Mouse (Mus musculus): ENCODE results near the gene Mcemp1.
A peak's percentile ranks its signal among the peaks of the same experiment; 100 is the strongest.

Mcemp1 gene

GRCm38 (mm10) chr8:3665507-3665906 is at the start of gene Mcemp1:
Gene Mcemp1 (plus strand): TSS chr8:3665754.
- DNase-seq (ENCODE audit: low spot score), result no peak

DNA sequence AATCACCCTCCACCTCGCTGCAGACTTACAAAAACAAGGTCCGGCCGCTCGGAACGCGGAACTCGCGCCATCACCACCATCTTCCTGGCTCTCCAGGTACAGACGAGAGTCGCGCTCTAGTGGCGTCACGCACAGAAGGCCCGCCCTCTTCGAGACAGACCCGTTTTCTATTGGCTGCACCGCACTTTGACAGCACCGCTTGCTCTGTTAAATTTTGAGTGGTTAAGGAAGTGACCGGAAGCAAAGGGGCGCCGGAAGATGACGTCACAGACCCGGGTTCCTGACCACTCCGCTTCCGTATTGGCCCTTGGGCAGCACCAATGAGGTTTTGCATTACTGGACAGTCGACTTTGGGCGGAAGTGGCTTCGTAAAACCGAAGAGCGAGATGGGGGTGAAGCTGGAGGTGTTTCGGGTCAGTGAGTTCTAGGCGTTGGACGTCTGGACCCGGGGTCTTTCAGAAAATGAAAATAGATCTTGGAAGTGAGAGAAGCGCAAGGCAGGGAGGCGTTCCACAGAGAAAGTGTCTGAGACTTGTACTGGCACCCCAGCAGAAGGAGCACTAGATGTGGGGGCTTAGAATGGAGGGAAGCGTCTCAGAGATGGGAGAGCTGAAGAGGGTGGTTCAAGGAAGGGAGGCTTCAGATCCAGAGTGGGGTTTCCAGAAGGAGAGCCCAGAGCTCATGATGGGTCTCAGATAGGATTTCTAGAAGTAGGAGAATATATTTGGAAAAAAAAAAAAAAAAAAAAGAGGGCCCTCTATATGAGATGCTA is 44.2 kb upstream of the Mcemp1 start, which contains the start of the genes Xab2 and Pet100:
Xab2 (minus strand) TSS at position 118 of the 772 bp plus-strand sequence.
Pet100 (plus strand) TSS at position 350 of the 772 bp plus-strand sequence.
- DNase-seq (ENCODE audit: low spot score), result peak; percentile 98

DNA sequence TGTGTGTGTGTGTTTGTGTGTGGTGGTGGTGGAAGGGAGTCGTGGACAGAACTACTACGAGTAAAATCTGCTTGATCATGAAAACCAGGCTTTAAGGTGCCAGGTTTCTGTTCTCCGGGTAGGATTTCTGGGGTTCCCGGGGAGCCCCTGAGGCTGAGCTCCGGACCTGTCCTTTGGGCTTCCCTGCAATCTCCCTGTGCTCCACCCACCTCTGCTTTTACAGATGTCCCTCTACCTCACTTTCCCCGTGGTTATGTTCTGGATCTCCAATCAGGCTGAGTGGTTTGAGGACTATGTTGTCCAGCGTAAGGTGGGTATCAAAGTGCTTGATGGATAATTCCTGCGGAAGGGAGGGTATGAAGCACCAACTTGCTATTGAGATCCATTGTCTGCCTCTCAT is 43.4 kb upstream of the Mcemp1 start:
- DNase-seq (ENCODE audit: low spot score), result peak; percentile 36

DNA sequence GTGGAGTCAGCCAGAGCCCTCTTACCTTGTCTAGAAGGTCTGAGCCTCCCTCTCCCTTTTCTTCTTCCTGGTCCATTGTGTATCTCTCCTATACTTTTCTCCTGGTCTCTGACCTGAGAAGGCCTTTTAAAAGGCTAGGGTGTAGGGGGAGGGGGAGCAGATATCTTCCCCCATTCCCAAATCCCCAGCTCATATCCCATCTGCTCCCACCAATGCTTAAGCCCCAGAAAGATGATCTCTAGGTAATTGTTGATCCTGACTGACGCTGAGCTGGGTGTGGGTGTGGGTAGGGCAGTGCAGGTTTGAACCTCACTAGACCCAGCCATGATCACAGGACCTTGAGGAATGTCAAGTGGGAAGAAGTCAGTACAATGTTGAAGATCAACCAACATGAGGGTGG is 40.1 kb upstream of the Mcemp1 start, which contains the start of gene Pcp2:
Pcp2 (minus strand) TSS at position 101 of the 400 bp plus-strand sequence.
- DNase-seq (ENCODE audit: low spot score), result peak; percentile 29

GRCm38 (mm10) chr8:3626971-3627370 is 38.6 kb upstream of the Mcemp1 start:
- DNase-seq (ENCODE audit: low spot score), result no peak

- peak; percentile 51 for DNase-seq (ENCODE audit: low spot score)
Observed at GRCm38 (mm10) chr8:3628014-3628413, 37.5 kb upstream of the Mcemp1 start.

DNA sequence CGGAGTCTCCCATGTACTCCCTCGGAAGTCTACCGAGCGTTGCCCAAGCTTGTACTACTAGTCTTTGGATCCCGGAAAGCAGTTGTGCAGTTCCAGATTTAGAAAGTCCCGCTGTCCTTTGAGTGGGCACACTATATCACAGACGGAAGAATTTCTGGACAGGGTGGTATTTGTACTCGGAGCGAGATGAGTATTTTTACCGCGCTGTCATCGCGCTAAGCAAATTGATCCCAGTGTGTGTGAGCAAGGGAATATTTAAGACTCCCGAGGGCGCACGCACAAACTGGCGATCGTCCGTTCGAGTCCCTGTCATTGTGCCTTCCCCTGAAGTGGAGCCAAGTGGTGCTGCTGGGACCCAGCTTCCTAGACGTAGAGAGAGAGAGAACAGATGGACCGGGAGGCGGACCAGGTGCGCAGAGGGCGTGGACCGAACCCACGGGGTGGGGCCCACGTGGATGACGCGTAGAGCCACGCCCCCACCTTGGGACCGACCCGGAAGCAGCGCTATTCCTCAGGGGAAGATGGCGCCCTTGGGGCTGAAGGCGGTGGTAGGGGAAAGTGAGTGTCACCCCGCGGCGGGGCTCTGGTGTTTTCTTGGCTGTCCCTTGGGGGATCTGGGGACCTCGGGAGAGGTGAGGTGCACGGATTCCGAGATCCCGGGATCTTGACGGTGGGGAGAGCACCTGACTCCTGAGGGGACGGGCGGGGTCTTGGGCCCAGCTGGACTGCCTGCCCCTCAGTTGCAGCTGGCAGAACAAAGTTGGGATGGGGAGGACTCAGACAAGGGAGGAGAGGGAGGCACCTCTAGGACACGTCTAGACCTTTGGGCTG is 34.7 kb upstream of the Mcemp1 start, which contains the start of gene Stxbp2:
Stxbp2 (plus strand) TSS at position 309 of the 831 bp plus-strand sequence.
- DNase-seq (ENCODE audit: low spot score), result peak; percentile 88

DNA sequence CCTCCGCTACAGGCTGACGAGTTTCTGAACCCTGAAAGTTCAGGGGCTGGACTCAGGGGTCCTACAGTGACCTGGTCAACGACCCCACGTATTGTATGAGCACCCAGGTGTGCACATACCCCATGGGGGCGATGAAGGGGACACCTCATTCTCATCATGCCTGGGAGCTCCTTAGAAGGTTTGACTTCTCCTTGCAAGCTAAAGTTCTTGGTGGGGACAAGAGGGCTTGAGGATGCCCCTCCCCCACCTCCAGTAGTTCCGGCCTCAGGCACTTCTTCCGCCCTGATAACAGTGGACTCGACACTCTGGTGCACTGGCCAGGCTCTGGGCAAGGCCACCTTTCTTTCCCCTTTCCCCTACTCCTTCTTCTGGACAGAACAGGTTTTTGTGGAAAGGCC is 34.1 kb upstream of the Mcemp1 start:
- peak; percentile 57 for DNase-seq (ENCODE audit: low spot score)

DNA sequence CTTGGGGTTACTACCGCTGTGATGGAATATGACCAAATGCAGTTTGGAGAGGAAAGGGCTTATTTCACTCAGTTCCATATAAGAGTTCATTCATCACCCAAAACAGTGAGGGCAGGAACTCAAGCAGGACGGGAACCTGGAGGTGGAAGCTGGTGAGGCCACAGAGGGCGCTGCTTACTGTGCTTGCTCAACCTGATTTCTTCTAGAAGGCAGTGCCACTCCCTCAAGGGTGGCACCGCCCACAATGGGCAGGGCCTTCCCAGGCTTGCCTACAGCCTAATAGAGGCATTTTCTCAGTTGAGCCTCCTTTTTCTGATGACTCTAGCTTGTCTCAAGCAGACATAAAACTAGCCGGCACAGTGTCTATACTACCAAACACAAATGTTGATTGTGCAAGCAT is 19.8 kb upstream of the Mcemp1 start:
- peak; percentile 58 for DNase-seq (ENCODE audit: low spot score)

DNA sequence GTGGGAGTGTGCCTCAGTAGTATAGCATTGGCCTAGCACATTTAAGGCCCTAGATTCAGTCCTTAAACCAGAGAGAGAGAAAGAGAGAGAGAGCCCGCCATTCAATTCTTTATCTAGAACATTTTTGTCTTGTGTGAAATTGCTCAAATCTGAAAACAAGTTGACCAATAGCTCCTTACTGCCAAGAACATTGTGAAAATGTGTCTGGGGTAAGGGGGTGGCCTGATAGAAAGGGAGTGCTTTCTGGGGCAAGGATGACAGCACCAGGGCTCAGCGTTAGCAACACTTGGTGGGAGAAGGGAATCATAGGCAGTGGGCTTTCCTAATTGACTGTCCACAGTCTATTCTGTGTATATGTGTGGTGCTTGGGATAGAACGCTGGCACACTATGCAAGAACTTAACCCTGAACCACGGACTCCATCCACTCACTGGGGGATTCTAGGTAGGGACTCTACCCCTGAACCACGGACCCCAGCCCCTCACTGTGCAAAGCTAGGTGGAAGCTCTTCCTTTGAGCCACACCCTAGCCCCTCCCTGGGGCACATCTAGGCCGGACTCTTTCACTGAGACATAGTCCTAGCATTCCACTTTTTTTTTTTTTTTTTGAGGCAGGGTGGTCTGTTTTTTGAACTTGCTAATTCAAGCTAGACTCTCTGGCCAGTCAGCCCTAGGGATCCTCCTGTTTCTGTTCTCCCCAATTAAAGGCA is 18.6 kb upstream of the Mcemp1 start:
- no peak for DNase-seq (ENCODE audit: low spot score)

DNA sequence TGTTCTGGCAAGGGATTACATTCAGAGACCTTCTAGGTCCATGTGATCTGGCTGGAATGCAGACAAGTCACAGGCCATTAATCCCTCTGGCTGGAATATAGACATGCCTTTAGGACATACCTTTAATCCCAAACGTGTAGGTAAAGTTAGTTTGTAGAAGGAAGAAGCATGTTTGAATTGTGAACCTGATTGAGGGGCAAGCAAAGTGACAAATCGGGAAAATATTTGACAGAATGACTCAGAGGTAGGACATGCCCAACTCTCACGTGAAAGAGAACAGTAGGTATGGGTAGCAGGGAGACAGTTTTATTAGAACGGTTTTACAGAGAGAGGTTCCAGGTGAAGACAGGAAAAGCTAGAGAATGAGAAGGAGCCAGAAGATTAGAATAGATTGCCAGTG is 18.0 kb upstream of the Mcemp1 start:
- DNase-seq (ENCODE audit: low spot score), result no peak

- no peak for DNase-seq (ENCODE audit: low spot score)
Observed at GRCm38 (mm10) chr8:3648268-3648667, 17.3 kb upstream of the Mcemp1 start.

DNA sequence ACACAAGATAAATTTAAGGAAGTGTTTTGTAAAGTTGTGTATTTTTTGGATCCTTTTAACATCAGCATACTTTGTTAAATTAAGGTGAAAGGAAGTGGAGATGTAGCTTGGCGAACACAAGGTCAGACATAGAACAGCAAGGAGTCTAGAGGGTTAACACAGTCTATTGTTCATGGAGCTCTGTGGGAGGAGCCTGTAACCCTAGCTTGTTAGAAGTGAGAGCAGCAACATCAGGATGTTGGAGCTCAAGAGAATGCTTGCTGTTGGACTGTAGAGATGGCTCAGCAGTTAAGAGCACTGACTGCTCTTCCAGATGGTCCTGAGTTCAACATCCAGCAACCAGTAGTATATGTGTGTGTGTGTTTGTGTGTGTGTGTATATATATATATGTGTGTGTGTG is 16.6 kb upstream of the Mcemp1 start:
- DNase-seq (ENCODE audit: low spot score), result no peak

DNA sequence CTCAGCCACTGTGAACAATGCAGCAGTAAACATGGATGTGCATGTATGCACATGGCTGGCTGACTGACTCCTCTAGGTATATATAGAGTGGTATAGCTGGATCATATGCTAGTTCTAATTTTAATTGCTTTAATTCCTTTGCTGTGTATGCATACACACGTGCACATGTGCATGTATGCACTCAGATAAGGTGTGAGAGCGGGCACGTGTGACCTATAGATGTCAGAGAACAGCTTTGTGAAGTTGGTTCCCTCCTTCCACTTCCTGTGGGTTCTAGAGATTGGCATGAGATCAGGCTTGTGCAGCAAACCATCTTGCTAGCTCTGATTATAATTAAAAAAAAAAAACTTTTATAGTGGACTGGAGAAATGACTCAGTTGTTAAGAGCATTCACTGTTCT is 12.7 kb upstream of the Mcemp1 start:
- DNase-seq (ENCODE audit: low spot score), result no peak

DNA sequence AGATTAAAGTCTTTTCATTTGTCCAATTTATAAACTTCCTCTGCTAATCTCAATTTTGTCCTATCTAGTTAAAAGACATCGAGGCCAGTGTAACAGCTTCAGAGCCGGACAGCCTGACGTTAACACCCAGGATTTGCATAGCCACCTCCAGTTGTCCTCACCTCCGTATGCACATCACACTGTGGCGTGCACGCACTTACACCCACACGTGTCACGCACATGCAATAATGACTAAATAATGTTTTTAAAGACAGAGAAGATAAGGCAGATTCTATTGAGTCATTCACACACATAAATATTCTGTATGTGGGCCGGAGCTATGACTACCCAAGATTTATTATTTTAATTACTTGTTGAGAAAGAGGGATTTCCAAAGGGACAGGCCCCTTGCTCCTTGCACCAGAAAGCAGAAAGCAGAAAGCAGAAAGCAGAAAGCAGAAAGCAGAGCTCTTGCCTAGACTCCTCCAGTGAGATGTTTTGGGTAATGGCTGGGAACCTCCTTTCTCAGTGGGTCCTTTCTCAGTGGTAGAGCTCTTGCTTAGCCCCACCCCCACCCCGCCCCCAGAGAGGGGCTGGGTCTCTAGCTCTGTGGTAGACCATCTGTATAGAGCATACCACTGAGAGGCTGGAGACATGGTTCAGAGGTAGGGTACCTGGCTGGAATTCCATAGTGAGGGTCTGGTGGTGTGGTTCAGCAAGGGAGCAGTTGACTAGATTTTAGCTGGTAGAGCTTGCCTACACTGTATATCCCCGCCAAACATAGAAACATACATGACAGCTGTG is 10.6 kb upstream of the Mcemp1 start:
- no peak for DNase-seq (ENCODE audit: low spot score)

DNA sequence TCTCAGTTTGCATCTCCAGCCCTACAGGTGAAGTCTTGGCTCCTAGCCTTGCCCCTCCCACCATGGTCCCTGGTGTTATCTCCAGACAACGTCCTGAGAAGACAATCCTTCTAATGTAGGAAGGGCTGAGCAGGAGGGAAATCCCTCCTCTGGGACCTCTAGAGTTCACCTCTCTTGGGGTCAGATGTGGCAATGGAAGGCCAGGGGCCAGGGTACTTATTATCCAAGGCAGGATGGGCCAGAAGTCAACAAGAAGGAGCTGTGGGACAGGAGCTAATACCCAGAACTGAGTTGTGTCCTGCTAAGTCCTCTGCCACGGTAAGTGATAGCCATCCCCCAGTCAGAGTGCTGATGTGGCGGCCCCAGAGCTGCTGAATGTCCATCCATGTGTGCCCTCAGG is 10.0 kb upstream of the Mcemp1 start, which contains the start of gene Retn:
Retn (plus strand) TSS at position 245 of the 400 bp plus-strand sequence.
- DNase-seq (ENCODE audit: low spot score), result no peak

DNA sequence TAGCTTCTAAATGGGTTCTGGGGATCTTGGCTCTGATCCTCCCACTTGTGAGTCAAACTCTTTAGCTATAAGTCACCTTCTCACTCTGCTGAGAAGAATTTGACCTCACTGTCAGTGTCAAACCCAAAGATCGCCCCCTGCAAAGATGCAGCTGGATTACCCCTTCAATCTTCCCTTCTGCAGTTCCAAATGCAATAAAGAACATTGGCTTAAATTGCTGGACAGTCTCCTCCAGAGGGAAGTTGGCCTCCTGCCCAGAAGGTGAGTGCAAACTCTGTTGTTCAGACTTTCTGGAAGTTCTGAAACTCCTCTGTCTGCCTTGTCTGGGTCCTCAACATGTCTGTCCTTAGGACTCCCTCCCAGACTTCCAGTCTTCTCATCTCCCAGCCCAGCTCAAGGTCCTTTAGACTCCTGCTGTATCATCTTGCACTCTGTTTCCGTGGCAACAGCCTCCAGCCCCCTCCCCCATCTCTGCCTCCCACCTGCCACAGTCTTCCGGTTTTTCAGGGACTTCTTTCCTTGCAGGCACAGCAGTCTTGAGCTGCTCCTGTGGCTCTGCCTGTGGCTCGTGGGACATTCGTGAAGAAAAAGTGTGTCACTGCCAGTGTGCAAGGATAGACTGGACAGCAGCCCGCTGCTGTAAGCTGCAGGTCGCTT is 8.7 kb upstream of the Mcemp1 start:
- DNase-seq (ENCODE audit: low spot score), result peak; percentile 58

GRCm38 (mm10) chr8:3660889-3661288 is 4.7 kb upstream of the Mcemp1 start:
- DNase-seq (ENCODE audit: low spot score), result no peak

- no peak for DNase-seq (ENCODE audit: low spot score)
Observed at GRCm38 (mm10) chr8:3664405-3664804, 1.1 kb upstream of the Mcemp1 start.

DNA sequence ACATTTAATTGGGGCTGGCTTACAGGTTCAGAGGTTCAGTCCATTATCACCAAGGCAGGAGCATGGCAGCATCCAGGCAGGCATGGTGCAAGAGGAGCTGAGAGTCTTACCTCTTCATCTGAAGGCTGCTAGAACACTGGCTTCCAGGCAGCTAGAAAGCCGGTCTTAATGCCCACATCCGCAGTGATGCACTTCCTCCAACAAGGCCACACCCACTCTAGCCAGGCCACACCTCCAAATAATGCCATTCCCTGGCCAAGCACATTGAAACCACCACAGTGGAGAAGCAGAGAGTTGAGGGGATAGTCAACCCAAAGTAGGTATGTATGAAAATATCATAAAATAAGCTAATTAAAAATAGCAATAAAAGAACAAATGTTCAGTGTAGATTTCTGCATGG is 4.8 kb downstream of the Mcemp1 start:
- no peak for DNase-seq (ENCODE audit: low spot score)

DNA sequence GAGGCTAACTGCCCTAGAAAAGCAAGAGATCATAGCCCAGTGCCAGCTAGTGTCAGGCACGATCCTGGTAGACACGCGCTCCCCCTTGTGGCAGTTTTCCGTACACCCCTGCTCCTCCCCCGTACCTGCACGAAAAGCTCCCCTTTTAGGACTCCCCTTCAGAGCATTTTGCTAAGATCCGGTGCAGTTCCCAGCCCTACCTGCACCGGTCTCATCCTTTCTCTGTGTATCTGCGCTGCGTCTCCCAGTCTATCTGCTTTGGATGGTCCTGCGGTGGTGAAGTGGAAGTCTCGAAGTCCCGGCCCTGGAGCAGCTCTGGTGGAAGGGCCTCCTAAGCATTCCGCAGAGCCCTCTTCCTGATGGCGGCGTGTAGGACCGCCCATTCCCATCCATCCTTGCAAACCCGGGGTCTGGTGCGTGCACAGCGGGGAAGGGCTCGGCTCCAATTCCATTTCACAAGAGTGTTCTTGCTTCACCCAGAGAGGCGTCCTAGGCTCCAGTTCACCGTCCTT is 6.5 kb downstream of the Mcemp1 start, which contains the start of gene Fcor:
Fcor (minus strand) TSS at position 383 of the 512 bp plus-strand sequence.
- peak; percentile 90 for DNase-seq (ENCODE audit: low spot score)
